Mouse (Mus musculus) lung, embryonic 16.5 days (tissue): ENCODE results near the gene Coro1b. TPM values are rescaled to one million over a fixed set of nuclear protein-coding genes. Genes with fewer than 3 reads are reported as not detected.

Experiments
- ATAC-seq: fragments of 200-750 bp; cut with Nextera tagmentation; 2 replicates; pipeline ENCODE4 v1.8.0; 2017; ENCODE audit warnings: low read depth, mild to moderate bottlenecking, moderate library complexity
- H3K27ac ChIP-seq: fragments of 300-500 bp; sonication (generic); 2 replicates; pipeline ENCODE4 v1.5.1; 2014; ENCODE audit warnings: mild to moderate bottlenecking, control low read depth, low read length
- H3K27me3 ChIP-seq: fragments of 300-500 bp; sonication (generic); 2 replicates; pipeline ENCODE4 v1.6.1; 2014; ENCODE audit warnings: low read depth, low read length, mixed read lengths; ENCODE audit not compliant: control insufficient read depth, insufficient read depth
- H3K36me3 ChIP-seq: fragments of 300-500 bp; sonication (generic); 2 replicates; pipeline ENCODE4 v1.6.1; 2014; ENCODE audit warnings: low read length; ENCODE audit not compliant: control insufficient read depth, insufficient read depth
- H3K4me1 ChIP-seq: fragments of 300-500 bp; sonication (generic); replicated peaks from 2 replicates; pipeline ENCODE4 v1.6.1; 2014; ENCODE audit warnings: low read length, mixed read lengths; ENCODE audit not compliant: control insufficient read depth, insufficient read depth
- H3K4me2 ChIP-seq: fragments of 300-500 bp; sonication (generic); 2 replicates; pipeline ENCODE4 v1.6.1; 2014; ENCODE audit warnings: low read depth, low read length, control low read depth
- H3K4me3 ChIP-seq: fragments of 300-500 bp; sonication (generic); 2 replicates; pipeline ENCODE4 v1.5.1; 2014; ENCODE audit warnings: mild to moderate bottlenecking, low read length, control low read depth
- H3K9ac ChIP-seq: fragments of 300-500 bp; sonication (generic); 2 replicates; pipeline ENCODE4 v1.6.1; 2014; ENCODE audit warnings: low read length, control low read depth
- H3K9me3 ChIP-seq: fragments of 300-500 bp; sonication (generic); 2 replicates; pipeline ENCODE4 v1.6.1; 2016; ENCODE audit warnings: low read length; ENCODE audit not compliant: control insufficient read depth
- WGBS: fragments of 180-500 bp; shearing (Covaris S2); extraction: QIAGEN DNeasy Blood & Tissue Kit; methylation state at CpG from one replicate; pipeline ENCODE4 v1.1.7; 2014; 5-methylcytosine and 5-hydroxymethylcytosine counted together
- polyA plus RNA-seq: library from polyadenylated mRNA; unstranded; fragments of >200 nt; fragmentation: Nextera tagmentation; extraction: Ambion mirVana; gene quantifications from 2 replicates; pipeline ENCODE4 v1.2.1, GENCODE M21; 2015

Coro1b gene
- 174 and 184 TPM in 2 replicates for polyA plus RNA-seq

DNA sequence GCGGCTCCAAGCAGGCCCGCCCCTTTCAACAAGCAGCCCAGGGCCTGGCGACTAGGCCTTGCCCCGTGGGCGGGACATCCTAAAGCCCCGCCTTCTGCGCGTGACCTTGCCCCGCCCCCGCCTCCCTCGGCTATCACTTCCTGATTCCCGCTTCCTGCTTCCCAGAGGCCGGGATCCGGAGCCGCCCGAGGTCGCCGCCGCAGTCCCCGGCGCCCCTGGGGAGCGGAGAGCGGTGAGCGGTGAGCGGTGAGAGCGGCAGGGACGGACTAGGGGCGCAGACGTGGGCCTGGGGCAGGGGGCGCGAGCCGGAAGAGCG lies at the start of gene Coro1b:
Coro1b (plus strand) TSS at position 129 of the 316 bp plus-strand sequence.
- Histone ChIP-seq H3K4me2 (peak within 1 kb of the TSS; percentile 80), H3K27ac (peak within 1 kb of the TSS; percentile 58), H3K9ac (peak within 1 kb of the TSS; percentile 95), H3K4me3 (peak within 1 kb of the TSS; percentile 84), H3K4me1 (peaks cover 16% of the 10 kb centered on the region), H3K27me3 (no peaks in the 10 kb centered on the region), H3K36me3 (peaks cover 15% of the 10 kb centered on the region), H3K9me3 (no peaks in the 10 kb centered on the region)
- peak; percentile 98 for ATAC-seq
- under 1% methylated on average over 31 of the region's 33 CpGs for WGBS

GRCm38 (mm10) chr19:4099056-4099455 lies 49.4 kb upstream of the Coro1b start:
- ATAC-seq, result peak; percentile 32
- 7% methylated on average over 9 of the region's 9 CpGs for WGBS

DNA sequence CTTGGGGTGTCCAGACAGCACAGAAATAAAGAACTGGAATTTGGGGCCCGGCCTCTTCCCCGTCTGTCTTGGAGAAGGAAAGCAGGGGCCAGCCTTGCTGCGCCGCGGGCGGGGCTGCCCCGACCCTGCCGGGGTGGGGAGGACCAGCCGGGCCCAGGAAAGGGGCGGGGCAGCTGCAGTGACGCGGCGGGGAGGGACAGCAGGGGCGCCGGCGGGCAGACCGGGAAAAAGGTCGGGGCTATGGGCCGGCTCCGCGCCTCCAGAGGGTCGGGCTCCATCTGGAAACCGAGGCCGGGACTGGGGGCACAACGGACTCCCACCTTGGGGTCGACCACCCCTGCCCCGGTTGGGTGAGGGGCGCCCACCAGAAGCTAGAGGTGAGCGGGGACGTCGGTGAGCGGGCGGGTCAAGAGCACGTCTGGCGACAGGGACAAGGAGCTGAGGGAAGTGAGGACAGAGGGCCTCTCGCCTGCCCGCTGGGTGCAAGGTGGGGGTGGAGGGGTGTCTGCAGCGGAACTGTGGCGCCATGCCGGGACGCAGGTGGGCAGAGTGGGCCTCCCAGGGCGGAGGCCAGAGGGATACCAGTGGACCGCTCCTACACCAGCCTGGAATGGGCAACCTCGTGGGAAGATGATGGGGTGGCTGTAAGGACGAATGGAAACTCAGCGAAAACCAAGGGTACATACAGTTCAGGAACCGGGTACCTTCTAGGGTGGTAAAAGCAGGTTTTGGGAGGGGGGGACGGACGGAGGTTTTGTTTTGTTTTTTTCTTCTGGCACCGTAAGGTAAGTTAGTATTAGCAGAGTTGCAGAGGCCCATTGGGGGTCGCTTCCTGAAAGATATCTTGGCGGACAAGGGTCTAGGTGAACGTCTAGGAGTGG lies 48.3 kb upstream of the Coro1b start, which contains the start of gene Pitpnm1:
Pitpnm1 (plus strand) TSS at position 162 of the 881 bp plus-strand sequence.
- under 1% methylated on average over 53 of the region's 53 CpGs for WGBS
- Histone ChIP-seq H3K27me3 (peaks cover 18% of the 10 kb centered on the region), H3K4me1 (peaks cover 26% of the 10 kb centered on the region), H3K36me3 (no peaks in the 10 kb centered on the region), H3K27ac (peak within 1 kb of the TSS; percentile 81), H3K4me3 (peak within 1 kb of the TSS; percentile 54), H3K4me2 (peak within 1 kb of the TSS; percentile 73), H3K9me3 (no peaks in the 10 kb centered on the region), H3K9ac (peak within 1 kb of the TSS; percentile 51)
- no peak for ATAC-seq

More at GRCm38 (mm10) chr19:4099056-4099455, 49.4 kb upstream of the Coro1b start:
- peaks cover 26% of the 10 kb centered on the region for H3K4me1 ChIP-seq
- H3K4me3 ChIP-seq, result peak overlapping the region; percentile 54; the same call in 1 of the 2 replicates
- no peaks in the 10 kb centered on the region for H3K36me3 ChIP-seq
- peak overlapping the region; percentile 81 for H3K27ac ChIP-seq
- H3K9ac ChIP-seq, result peak overlapping the region; percentile 51
- peak overlapping the region; percentile 73 for H3K4me2 ChIP-seq
- no peaks in the 10 kb centered on the region for H3K9me3 ChIP-seq
- H3K27me3 ChIP-seq, result peaks cover 18% of the 10 kb centered on the region

DNA sequence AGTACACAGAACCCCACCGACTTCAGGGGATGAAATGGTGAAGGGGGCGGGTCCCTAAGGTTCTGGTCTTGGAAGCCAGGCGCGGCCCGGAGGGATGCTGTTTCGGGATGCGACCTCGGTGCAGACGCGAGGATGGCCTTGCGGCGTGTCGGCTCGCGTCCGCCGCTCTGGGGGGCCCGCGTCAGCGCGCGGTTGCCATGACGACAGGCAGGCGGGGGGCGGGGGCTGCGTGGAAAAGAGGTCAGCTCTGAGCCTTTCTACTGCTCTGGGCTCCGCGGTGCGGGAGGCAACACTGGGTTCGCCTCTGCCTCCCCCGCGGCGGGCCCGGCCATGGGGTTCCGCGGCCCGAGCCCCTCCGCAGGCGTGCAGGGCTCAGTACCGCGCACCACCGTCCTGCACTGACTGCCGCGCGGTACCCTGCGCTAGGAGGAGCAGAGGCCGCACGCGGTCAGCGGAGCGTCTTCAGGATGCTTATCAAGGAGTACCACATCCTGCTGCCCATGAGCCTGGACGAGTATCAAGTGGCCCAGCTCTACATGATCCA lies 47.6 kb upstream of the Coro1b start:
- H3K36me3 ChIP-seq, result no peaks in the 10 kb centered on the region
- H3K9ac ChIP-seq, result peak overlapping the region; percentile 50
- peak overlapping the region; percentile 54 for H3K4me3 ChIP-seq
- H3K9me3 ChIP-seq, result no peaks in the 10 kb centered on the region
- peak overlapping the region; percentile 73 for H3K4me2 ChIP-seq
- peaks cover 18% of the 10 kb centered on the region for H3K27me3 ChIP-seq
- H3K4me1 ChIP-seq, result peaks cover 26% of the 10 kb centered on the region
- under 1% methylated on average over 52 of the region's 52 CpGs for WGBS
- ATAC-seq, result no peak
- no peak overlapping the region for H3K27ac ChIP-seq

DNA sequence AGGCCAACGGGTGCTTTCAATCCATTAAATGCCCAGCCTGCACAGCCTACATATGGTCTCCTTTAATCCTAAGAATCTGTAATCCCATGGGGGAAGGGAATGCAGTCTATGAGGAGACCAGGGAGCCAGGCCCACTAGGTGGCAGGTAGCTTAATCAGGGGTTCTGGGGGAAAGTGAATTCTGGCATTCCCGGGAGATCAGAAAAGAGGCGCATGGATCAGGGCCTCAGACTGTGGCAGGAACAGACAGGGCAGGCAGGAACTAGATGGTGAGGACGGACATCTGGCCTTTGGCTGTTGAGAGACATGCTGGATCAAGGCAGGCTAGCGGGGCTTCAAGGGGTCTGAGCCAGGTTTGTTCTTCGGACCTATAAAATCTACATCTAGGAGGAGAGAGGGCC lies 47.0 kb upstream of the Coro1b start:
- Histone ChIP-seq H3K9ac (no peak overlapping the region), H3K4me2 (no peak overlapping the region; the same call in 1 of the 2 replicates), H3K9me3 (no peaks in the 10 kb centered on the region), H3K27me3 (peaks cover 18% of the 10 kb centered on the region), H3K4me3 (no peak overlapping the region), H3K36me3 (no peaks in the 10 kb centered on the region), H3K4me1 (peaks cover 23% of the 10 kb centered on the region), H3K27ac (no peak overlapping the region)
- ATAC-seq, result no peak
- WGBS, result 72% methylated on average over 6 of the region's 6 CpGs

DNA sequence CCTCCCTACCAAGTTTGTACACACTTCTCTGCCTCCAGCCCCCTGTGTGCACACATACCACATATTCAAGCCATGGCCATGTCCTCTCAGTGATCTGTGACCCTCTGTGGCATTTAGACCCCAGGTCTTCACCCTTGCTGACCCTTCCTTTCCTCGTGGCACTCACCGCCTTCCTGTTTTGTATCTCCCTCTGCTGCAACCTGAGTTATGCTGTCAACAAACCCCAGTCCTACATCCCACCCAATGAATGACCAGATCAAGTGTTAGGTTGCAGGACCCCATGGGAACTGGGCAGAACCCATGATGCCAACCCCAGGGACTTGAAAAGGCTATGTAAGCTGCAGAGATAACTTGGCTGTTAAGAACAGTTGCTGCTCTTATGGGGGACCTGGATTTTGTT lies 46.4 kb upstream of the Coro1b start:
- WGBS, result 78% methylated on average over 2 of the region's 2 CpGs
- Histone ChIP-seq H3K4me3 (no peak overlapping the region), H3K4me1 (peaks cover 23% of the 10 kb centered on the region), H3K27ac (no peak overlapping the region), H3K4me2 (no peak overlapping the region), H3K36me3 (no peaks in the 10 kb centered on the region), H3K27me3 (peaks cover 18% of the 10 kb centered on the region), H3K9ac (no peak overlapping the region), H3K9me3 (no peaks in the 10 kb centered on the region)
- ATAC-seq, result no peak

GRCm38 (mm10) chr19:4102626-4103025 lies 45.8 kb upstream of the Coro1b start:
- ATAC-seq, result no peak
- Histone ChIP-seq H3K4me3 (no peak overlapping the region), H3K9me3 (no peaks in the 10 kb centered on the region), H3K9ac (no peak overlapping the region), H3K27ac (no peak overlapping the region), H3K36me3 (no peaks in the 10 kb centered on the region), H3K4me2 (no peak overlapping the region), H3K4me1 (peaks cover 23% of the 10 kb centered on the region), H3K27me3 (peaks cover 18% of the 10 kb centered on the region)
- 88% methylated on average over 12 of the region's 12 CpGs for WGBS

GRCm38 (mm10) chr19:4103294-4103693 lies 45.1 kb upstream of the Coro1b start:
- no peak overlapping the region for H3K9ac ChIP-seq
- no peak overlapping the region for H3K27ac ChIP-seq
- H3K27me3 ChIP-seq, result peaks cover 18% of the 10 kb centered on the region
- no peak overlapping the region for H3K4me3 ChIP-seq
- H3K36me3 ChIP-seq, result no peaks in the 10 kb centered on the region
- 88% methylated on average over 18 of the region's 18 CpGs for WGBS
- ATAC-seq, result no peak
- H3K4me2 ChIP-seq, result no peak overlapping the region
- H3K4me1 ChIP-seq, result peaks cover 23% of the 10 kb centered on the region
- no peaks in the 10 kb centered on the region for H3K9me3 ChIP-seq

GRCm38 (mm10) chr19:4103792-4104191 lies 44.6 kb upstream of the Coro1b start:
- H3K4me1 ChIP-seq, result peaks cover 22% of the 10 kb centered on the region
- no peak overlapping the region for H3K4me2 ChIP-seq
- ATAC-seq, result no peak
- H3K36me3 ChIP-seq, result no peaks in the 10 kb centered on the region
- H3K4me3 ChIP-seq, result no peak overlapping the region
- WGBS, result 48% methylated on average over 3 of the region's 3 CpGs
- H3K27me3 ChIP-seq, result peaks cover 18% of the 10 kb centered on the region
- H3K9me3 ChIP-seq, result no peaks in the 10 kb centered on the region
- H3K9ac ChIP-seq, result no peak overlapping the region
- H3K27ac ChIP-seq, result no peak overlapping the region
